Mouse (Mus musculus) ovary, postnatal 36 days (tissue): ENCODE data around the gene Six3.

Source experiments
- DNase-seq: peaks from one replicate; pipeline ENCODE4 v3.0.0; 2022; ENCODE audit warnings: low spot score, mixed read lengths

Six3 gene

DNA sequence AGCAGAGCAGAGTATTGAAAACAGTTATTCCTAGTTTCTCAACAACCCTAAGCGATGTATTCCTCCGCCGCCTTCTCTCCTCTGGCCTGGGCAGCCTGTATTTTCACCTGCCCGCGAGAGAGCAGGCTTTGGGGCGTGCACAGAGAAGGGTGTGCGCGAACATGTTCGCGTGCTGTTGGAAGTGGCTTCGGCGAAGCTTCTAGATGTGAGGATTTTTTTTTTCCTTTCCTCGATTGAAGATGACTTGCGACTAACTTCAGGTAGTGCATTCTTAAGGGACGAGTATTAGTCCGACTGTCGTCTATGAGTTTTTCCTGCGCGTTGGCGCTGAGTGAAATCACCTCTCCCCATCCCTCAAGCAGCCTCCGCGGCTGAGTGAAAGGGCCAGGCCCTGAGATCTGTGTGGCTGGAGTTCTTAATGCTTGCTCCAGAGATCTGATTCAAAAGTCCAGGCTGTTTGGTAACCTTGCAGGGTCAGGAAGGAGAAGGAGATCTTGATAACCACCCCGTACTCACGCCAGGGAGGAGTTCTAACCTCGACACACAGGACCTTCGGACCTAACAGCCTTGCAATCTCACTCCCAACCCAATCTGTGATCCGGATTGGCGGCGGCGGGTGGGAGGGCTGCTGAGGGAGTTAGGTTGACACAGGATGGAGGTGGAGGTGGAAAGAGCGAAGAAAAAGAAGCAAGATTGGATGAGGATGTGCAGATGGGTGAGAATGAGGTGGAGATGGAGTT is 712 bp upstream of the Six3 start:
- DNase-seq = no peak

DNA sequence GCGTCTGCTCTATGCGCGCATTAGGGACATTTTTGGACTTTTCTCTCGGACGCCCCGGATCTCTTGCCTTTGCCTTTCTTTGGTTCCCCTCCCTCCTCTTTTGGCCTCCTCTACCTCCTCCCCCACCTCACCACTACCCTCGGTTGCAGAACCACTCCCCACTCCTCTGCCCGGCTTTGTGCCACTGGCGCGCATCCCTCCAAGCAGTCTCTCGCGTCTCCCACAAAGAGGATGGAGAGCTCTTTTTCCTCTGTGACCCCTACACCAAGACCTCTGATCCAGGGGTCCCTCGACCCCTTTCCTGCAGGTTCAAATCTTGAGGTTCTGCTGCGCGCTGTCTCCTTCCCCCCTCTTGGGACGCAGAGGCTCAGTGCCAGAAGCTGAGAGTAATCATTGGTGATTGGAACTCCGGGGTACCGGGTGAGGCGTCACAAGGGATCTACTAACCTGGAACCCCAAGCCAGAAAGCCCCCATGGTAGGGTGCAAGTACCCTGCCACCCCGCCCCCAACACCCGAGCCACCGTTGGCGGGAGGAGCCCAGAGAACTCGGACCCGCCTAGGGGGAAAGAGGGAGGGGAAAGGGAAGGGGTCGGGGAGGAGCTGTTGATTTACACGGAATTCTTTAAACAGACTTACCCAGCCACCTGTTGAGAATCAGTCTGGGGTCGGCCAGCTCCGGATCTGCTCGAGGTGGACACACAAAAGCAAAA is 758 bp downstream of the Six3 start:
- DNase-seq = no peak

DNA sequence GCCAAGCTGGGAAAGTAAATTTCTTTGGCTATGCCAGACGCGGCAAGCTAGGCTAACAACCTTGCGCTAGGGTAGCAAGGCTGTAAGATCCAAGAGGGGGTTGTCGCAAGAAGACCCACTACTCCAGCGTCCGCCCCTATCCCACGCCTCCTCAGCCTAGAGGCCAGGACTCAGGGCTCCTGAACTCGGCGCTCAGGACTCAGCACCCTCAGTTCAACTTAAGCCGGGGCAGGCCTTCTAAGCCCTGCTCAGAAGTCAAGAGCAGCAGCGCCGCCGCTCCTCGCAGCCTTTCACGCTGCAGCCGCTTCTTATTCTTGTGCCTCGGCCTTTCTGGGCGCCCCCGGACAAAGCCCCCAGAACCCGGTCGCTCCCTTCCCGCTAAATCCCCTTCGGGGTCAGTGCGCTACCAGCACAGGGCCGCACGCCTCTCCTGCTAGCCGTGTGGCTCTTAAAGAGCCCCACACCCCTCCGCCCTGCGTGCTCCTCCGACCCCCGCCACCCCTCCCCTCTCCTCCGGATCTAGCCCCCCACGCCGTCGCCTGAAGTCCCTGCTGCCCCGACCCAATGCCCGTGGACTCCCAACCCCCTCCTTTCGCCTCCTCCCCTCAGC is 1.4 kb downstream of the Six3 start:
- no peak for DNase-seq

DNA sequence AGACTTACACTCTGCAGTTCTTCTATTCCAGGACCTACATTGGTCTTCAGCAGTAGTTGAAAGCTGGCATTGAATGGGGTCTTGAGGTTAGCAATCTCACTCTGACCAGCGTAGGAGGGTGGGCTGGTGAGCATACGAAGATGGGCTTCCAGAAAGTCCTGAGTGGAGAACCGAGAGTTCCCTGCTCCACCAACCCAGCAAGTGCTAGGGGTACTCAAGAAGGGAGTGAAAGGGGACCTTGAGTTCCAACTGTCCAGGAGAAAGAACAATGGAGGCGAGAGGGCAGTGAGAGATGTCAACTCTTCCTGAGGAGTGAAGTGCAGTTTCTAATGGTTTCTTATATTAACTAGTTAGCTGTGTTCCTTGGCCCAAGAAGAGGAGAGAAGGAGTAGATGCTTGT is 2.2 kb downstream of the Six3 start:
- no peak for DNase-seq

DNA sequence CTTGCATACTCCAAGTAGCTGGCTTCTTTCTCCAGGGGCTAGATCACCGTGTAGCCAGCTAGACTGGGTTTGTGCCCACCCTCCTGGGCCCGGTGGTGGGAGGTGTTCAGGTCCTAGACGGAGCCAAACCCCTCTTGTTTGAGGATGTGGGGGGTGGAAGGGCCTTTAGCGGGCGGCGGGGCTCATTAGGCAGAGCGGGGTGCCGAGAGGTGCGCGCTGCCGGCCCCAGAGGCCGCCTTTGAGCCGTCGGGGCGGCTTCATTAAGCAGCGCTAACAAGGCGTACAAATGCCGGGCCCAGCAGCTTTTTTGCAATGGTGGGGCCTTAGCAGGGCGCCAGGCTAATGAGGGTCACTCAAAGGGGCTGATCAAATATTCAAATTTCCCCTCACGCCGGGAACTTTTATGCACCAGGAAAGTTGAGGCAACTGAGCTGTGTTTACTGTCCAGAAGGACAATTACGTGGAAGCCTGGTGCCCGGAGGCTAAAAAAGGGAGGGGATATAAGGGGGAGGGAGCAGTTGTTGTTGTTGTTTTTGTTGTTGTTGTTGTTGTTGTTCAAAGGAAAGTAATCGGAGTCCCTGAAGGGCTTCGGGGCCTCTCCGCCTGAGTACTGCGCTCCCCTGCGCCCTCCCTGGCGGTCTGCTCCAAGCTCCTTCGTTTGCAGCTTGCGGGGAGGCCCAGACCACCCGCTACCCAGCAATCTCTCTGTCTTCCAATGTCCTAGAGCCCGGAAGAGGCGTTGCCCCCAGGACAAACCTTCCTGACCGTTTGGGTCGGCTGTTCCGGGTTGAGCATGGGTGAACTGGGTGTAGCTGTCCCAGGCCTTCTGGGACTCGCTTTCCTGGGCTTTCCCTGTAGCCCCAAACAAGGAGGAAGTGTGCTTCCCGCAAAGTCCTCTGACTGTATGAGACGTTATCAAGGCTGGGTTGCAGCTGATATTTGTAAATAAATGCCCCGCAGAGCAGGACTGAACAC is 3.4 kb downstream of the Six3 start:
- no peak for DNase-seq

DNA sequence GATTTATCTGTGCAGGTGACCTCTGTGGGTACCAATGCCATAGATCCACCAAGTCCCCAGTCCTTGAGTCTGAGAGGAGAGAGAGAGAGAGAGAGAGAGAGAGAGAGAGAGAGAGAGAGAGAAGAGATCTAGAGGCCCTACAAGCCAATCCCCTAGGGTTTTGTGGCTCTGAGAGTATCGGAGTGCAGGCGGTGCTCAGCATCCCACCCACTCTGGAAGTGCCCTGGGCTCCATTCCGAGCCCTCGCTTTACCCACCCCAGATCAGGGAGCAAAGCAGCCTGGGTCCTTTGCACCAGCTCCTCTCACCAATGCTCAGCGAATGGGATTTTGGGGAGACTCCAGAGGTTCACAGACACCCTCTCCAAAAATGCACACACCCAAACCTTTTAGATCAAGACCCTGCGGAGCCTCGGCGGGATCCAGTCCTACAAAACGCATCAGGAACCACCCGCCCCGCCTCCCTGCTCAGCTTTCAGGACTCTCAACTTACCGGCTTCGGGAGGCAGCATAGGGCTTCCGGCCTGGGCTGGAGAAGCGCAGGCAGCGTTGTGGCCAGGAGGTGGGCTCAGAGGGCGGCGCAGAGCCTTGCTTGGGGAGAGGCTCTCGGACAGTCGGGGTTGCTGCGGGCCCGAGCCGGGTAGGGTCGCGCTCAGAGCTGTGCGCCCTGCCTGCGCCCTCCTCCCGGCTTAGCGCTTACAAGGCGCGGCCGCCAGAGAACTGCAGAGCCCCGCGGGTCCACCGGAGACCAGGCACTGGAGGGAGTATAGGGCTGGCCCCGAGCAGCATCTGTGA is 4.4 kb downstream of the Six3 start:
- no peak for DNase-seq

DNA sequence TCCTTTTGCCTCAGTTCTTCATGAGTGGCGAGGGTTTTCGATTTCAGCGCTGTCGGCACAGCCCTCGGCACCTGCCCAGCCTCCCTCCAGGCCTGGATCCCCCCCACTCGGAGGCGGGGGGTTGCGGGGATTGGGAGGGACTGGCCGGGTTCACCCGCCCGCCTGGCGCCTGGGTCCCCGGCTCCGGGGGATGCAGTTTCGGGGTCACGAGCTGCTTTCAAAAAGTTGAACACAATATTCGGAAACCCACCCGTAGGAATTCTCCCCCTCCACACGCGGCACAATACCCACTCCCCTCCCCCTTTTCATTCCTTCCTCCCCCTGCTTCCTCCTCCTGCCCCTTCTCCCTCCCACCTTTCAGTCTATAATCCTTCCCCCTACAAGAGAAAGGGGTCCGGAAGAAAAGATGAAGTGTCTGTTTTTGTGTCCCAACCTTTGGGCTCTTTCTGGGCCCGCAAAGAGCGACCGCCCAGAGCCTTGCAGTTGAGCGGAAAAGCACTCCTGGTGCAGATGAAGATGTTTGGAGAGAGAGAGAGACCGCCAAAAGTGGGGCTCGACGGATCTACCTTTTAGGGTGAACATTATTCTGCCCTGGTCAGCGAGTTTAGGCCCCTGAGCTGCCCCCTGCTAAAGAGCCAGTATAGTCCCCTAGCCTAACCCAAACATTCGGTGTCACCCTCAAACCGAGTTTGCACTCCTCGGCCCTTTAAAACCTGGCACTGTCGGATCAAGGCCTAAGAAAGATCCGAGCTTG is 5.1 kb downstream of the Six3 start:
- DNase-seq = no peak

DNA sequence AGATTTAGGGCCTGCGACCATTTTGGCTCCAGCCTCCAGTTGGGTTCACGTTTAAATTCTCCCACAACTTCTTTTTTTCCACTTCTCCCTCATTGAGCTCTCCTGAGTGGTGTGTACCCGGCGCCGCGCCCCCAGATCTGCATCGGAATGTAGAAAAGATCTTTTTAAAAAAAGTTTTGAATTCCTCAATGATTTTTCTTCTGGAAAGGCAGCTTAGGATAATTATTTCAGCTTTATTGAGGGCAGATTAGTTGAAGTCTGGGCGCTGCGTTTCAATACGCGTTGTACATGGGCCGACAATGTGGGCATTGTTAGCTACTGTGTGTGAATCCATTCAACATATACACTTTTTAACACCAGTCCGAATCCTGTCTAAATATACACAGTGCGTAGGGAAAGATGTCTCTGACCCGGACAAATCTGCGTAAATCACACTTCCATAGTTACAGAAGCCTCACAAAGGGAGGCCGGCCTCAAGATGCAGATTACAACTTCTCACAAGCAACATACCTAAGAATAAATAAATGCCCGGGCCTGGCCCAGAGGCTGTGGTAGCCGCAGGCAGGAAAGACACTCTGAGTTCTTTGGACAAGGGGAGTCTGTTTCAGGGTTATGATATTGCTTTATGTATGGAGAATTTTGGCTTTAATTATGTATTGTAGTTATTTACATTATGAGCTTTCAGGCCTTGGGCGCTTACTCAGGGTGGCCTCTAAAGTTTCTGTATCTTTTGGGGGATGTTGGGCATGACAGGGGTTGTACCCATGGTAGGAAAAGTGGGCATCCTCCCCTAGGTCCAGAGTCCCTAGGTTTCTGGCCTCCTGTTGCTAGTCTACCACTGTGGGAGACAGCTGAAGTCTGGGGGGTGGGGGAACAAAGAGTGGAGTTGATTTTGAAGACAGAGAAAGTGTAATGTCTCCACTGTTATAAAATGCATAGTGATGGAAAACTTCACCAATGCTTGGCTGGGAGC is 6.0 kb downstream of the Six3 start:
- no peak for DNase-seq

DNA sequence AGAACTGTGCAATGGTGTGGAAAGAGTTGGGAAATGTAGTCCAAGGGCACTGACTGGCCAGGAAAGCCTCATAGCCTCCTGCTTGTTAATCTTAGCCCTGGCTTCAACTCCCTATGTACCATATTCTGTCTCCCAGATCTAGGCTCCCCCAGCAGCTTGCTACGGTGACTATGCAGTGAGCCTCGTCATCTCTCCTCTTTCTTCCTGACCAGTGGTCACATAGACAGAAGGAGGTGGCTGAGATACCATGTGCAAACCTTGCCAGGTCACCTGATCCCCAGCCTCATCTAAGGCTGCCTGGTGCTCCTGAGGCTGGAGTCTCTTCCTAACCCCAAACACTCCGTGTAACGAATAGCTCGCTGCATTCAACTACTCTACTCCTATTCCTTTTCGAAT is 6.7 kb downstream of the Six3 start:
- DNase-seq = no peak

DNA sequence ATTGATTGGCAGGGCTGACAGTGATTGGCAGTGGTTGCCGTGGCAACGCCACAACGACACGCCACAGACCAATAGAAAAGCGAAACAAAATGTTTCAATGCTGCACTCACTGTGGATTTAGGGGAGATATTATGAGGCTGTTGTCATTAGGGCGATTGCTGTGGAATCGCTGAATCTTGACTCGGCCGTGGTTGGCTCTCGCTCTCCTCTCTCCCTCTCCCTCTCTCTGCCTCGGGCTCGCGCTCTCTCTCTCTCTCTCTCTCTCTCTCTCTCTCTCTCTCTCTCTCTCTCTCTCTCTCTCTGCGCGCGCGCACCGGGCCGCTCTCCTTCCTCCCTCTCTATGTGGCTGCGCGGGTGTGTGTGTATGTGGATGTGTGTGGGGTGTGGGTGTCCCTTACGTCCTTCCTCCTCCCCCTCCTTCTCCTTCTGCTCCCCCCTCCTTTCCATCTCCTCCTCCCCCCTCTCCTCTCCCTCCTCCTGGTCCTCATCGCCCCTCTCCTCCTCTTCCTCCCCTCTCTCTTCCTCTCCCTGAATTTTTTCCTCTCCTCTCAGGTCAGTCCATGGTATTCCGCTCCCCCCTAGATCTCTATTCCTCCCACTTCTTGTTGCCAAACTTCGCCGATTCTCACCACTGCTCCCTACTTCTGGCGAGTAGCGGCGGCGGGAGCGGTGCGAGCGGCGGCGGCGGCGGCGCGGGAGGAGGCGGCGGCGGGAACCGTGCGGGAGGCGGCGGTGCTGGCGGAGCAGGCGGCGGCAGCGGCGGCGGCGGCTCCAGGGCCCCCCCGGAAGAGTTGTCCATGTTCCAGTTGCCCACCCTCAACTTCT is 7.5 kb downstream of the Six3 start:
- no peak for DNase-seq

DNA sequence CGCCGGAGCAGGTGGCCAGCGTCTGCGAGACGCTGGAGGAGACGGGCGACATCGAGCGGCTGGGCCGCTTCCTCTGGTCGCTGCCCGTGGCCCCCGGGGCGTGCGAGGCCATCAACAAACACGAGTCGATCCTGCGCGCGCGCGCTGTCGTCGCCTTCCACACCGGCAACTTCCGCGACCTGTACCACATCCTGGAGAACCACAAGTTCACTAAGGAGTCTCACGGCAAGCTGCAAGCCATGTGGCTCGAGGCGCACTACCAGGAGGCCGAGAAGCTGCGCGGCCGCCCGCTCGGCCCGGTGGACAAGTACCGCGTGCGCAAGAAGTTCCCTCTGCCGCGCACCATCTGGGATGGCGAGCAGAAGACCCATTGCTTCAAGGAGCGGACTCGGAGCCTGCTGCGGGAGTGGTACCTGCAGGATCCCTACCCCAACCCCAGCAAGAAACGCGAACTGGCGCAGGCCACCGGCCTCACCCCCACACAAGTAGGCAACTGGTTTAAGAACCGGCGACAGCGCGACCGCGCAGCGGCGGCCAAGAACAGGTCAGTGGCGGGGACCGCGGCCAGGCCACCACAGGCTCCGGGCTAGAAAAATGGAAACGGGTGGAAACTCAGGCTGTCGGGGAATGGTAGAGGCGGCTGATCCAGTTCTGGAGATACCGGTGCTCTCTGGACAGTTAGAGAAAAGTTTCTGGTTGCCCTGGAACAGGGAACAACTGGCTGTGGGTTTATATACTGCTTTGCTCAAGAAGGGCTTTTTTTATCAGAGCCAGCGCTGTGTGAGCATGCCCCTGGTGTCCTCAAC is 8.3 kb downstream of the Six3 start:
- DNase-seq = no peak

DNA sequence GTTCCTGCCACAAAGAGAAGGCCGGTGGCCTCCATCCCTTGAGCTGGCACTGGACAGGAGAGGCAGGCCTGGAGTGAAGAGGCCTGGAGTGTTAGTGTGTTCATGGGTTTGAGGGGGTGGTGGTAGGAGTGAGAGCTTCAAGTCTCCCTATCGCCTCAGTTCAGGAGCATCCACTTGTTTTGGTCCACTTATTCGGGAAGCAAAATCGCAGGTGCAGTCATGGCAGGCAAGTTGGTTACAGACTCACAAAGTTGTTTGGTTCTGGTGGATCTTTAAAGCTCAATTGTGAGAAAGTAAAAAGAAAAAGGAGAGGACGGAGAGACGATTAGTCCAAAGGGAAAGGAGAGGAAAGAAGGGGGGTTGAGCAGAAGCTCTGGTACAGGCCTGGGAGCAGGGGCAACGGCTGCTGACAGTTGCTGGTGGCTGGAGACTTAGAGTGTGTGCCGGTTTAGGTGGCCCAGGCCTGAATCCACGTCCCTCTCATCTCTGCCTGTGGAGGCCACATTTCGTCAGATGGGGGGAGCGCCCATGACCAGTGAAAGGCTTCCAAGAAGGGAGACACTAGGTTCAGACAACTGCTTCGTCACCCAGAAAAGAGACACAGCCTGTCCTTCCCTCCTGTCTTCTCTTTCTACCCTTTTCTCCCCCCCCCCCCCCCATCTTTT is 9.2 kb downstream of the Six3 start:
- DNase-seq = no peak

DNA sequence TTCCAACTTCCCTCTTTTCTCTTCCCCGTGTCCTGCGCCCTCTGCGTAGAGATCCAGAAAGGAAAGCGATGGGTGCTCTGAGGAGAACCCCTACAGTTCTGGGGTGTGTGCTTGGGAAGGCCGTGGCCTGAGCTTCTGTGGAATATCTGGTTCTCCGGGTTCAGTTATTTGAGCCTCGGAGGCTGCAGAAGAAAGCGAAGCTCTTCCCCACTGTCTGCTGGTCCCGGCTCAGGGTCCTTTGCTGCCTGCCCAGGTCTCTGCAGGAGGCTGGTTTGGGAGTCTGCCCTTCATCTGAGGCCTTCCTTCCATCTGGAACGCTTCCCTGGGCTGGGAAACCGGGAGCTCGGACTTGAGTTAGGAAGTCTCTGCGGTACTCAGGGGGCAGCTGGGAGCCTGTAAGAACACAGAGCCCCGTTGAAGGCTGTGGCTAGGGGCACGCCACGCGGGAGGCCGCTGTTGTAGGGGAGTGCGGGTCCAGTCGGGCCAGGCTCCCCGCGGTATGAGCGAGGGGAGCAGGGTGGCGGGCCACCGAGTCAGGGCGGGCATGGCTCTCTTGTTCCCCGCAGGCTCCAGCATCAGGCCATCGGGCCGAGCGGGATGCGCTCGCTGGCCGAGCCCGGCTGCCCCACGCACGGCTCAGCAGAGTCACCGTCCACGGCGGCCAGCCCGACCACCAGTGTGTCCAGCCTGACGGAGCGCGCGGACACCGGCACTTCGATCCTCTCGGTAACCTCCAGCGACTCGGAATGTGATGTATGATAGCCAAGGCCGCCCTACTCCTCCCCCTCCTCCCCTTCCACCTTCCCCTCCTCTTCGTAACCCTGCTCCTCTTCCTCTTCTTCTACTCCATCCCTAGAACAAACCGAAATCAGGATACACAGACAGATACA is 10.0 kb downstream of the Six3 start:
- DNase-seq = peak; percentile 3

DNA sequence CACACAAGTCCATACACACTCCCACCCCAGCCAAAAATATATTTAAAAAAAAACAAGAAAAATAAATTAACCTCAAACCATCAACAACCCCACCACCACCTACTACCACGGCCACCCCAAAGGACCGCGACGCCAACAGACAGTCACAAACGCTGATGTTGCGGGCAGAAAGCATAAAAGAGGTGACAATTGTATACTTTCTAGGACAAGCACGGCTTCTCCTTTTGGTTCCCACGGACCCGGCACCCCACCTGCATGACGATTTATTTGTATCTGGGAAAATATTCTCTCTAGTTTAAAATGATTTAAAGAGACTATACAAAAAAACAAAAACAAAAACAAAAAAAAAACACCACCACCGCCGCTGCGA is 10.6 kb downstream of the Six3 start:
- no peak for DNase-seq

DNA sequence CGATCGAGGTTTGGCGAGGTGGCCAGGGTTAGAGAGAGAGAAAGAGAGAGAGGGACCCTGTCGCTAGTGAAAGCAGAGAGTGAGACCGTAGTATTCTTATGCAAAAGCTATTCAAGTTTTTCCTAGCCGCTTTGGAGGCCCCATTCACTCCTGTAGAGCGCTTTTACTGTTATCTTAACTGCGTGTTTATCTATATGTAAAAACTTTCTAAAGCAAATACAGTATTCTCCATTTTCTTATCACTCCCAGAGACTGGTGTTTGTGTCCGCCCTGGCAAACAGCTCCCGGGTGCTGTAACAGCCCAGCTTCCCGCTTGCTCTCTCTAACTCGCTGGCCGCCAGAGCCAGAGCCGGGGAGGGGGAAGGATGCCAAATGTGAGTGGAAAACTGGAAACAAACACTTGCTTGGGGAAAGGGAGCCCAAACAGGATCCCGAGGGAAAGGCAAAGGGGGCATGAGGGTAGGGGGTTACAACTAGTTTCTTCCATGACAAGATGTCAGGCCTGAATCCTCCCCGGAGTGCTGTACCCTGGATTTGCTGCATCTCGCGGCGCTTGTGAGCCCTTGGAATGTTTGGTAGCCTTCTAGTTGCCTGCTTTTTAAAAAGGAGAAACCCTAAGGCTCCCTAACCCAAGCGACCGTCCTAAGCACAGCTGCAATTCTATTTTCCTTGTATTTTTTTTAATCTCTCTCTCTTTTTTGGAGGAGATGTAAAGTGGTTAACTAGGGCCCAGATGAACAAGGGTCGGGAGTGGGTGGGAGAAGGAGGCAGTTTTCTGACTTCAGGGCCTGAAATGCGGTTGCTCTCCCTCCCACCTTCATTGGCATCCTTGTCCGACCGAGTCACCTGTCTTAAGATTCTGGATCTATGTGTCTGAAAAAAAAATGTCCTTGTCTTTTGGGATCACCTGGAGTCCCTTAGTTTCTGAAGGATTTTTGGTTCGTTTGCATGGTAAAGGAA is 11.9 kb downstream of the Six3 start:
- DNase-seq = no peak
